Mouse (Mus musculus): ENCODE measurements at regions not wholly inside any gene's neighbourhood (a gene's known extent, or its start where the extent isn't known, plus 50 kb on each side); places are given as distances from the start of the nearest gene placed in this dataset.

DNA sequence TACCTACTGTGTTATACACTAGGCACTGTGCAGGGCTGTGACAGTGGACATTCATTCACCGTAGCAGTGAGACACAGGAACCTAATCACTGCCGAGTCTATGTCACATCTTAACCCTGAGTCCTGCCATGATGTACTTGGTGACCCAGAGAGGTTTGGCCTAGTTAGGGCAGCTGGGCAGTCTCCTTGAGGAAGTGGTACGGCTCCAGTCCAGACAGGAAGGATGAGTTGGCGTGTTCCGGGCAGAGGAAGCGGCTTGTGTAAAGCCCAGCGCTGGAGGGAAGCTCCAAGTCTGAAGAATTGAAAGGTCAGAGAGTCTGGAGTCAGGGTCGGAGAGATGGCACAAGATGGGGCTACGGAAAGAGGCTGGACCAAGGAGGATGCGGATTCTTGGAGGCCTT is 99.4 kb upstream of the Smim15 start:
- DNase-seq (ENCODE audit: low spot score in 2 of 2), result no peak

DNA sequence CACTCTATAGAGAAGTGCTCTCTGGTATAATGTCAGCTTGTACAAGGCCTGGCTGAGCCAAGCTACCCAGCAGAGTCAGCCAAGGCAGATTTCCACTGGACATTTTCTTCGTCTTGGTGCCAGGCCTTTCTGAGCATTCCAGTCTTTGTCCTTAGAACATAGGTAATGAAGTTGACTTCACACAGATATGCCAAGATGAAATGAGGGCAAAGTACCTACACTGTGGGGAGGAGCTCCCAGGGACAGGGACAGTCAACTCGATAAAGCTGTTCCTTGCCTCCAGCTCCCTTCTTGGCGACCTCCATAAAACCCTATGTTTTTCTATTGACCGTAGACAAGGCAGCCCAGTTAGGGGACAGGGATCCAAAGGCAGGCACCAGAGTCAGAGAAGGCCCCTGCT is 101.3 kb upstream of the Smim15 start:
- no peak for DNase-seq (ENCODE audit: low spot score in 2 of 2)

DNA sequence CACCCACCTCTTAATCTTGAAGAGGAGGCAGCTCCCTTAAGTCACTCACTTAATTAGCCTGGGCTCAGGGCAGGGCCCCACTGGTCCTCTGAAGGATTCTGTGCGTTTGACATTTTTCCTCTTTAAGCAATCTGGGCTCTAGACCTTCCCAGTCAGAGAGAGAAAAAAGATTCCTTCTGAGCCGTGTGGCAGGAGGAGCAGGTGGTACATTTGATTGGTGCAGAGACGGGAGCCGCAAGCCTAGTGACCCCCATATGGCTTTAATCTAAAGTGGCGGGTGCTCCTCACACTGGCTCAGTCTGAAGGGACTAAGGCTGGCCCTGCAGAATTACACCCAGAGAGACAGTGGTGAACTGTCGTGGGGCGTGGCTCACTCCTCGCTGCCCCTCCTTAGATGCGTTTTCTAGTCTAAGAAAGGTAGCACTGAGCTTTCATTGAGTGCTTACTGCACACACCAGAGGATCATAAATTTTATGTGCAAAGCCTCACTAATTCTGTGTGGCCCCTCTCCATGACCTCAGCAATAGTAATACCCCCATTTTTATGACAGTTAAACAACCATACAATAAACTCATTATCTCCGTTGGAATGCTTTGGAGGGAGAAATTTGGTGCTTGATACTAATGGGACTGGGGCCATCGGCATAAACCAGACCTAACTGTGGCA is 101.8 kb upstream of the Smim15 start:
- DNase-seq (ENCODE audit: low spot score in 2 of 2), result no peak

DNA sequence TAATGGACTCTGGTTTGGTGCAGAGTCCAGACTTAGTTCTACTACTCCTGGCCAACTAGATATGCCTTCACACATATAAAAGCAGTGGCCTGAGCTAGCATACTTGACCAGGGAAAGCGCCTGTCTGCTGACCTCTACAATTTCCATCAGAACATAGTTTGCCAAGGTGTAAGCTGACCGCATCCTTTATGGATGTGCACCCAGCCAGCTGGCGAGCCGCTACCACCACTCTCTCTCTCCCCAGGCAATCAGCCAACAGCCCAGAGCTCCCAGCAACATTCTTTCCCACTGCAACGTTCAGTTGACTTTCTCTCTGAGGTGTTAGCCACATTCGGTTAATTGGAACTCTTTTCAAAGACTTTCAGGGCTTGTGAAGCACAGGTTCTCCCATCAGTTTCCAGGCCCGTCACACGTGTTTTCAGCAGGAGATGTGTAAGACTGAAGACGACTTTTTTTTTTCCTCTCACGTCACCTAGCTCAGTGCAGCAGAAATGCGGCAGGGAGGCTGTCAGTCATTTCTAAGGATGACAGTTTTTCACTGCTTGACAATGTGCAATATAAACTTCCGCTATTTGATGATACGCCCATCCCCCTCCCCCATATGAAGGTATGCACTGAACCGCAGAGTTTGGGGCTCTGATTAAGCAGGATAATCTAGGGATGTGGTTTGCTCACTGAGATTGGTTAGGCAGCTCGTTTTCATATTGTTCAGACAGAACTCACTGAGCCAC is 104.2 kb upstream of the Smim15 start:
- no peak for DNase-seq (ENCODE audit: low spot score in 2 of 2)

DNA sequence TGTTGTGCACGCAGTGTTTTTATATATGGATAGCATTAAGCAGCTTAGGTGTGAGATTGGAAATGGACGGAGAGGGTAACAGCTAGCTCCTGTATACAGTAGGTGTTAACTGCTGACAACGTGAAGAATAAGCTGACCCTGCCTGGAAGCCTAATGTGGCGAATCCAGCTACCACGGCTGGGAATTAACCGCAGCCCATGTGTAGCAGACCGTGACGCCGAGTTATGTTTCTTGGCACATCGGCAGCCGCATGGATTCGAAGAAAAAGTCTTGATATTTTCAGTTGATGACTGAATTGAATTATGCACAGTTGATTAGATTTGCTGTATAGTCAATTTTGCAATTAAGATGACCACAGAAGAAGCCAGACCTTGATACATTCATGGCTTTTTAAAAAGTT is 108.6 kb upstream of the Smim15 start:
- DNase-seq (ENCODE audit: low spot score in 2 of 2), result no peak

DNA sequence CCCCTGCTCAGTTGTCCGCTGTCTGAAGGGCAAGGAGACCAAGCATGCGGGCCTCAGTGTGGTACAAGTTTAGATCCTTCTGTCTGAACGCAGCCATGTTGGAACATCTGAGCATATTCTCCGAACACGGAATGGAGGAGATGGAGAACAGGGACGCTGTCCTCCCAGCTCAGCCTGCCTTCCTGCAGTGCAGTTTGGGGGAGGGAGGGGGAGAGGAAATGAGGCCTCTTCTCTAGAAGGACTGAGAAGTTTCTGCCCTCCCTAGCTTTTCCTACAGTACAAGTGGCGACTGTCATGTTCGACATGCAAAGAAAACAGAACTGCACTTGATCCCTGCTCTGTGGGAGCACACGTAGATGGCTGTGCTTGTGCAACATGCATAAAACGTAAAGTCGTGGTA is 109.6 kb upstream of the Smim15 start:
- no peak for DNase-seq (ENCODE audit: low spot score in 2 of 2)

DNA sequence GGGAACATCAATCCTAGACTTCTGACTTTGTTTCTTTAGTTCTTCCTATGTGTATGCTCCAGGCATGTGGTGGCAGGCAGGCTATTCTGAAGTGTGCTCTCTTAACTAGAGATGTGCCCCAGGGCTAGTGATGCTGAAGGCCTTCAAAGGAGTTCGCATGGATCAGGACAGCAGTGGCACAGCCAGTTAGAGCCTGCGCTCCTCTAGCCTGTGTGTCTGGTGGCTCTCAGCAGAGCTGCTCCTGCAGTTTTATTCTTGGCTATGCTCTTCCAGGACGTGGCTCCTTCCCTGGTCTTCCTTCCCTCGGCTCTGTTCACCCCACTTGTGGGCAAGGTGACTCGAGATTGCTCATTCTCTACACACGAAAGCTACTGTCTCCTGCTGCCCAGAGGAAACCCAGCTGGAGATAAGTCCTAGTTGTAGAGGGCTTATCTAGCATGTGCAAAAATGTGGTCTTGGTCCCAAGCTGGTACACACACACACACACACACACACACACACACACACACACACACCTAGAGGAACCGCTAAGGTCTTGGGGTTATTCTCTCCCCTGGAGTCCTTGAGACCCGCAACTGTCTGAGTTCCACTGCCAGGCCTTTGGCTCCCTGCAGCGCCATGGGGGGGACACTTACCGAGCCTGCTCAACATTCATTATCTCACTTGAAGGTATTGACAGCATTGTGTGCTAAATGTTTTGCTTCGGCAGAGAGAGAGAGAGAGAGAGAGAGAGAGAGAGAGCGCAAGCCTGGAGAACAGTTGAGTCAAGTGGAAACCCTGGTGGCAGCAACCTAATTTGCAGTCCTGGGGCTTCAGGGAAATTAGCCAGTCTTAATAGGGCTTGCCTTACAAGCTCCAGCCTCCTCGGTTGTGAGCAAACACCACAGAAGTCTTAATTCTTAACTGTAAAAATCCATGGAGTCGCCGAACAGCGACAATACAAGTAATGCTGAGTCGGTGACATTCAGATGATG is 110.4 kb upstream of the Smim15 start:
- DNase-seq (ENCODE audit: low spot score in 2 of 2), result no peak

DNA sequence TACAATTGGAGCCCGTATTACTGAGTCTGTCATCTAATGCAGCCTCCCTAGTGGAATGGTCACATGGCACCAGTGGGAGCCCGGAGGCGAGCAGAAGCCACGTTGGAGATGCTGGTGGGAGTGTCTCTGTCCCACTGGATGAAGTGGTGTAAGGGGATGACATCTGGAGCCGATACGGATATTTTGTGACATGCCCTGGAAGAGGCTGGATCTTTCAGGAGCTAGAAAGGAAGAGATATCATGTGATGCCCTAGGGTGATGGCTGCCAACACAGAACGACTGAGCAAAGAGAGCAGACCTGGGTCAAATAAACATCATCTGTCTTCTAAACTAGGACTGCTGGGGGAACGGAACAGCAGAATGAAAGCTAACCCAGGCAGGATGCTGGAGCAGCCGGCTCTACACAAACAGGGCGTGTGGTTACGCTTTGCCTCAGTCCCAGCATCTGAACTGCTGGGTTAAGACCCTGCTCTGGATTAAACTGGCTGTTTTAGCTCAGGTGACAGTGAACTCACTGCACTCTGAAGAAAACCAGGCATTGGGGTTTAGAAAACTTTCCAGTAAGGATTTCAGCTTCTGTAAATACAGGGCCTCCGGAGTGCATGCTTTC is 111.7 kb upstream of the Smim15 start:
- no peak for DNase-seq (ENCODE audit: low spot score in 2 of 2)

DNA sequence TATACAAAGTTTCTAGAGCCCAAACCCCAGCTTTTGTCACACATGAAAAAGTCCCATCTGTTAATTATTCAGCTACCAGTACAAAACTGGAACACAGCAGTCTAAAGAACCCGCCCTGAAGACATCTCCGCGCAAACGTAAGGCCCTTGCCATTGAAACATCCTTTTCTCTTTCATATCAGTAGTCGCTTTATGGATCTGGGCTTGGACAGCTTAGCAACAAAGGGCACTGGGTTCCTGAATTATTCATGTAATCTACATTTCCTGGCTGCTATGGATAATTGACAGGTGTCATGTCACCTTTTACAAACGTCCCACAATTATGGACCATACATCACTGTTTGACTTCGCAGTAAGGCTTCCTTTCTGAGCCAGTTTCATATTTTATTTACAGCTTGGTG is 113.0 kb upstream of the Smim15 start:
- no peak for DNase-seq (ENCODE audit: low spot score in 2 of 2)

DNA sequence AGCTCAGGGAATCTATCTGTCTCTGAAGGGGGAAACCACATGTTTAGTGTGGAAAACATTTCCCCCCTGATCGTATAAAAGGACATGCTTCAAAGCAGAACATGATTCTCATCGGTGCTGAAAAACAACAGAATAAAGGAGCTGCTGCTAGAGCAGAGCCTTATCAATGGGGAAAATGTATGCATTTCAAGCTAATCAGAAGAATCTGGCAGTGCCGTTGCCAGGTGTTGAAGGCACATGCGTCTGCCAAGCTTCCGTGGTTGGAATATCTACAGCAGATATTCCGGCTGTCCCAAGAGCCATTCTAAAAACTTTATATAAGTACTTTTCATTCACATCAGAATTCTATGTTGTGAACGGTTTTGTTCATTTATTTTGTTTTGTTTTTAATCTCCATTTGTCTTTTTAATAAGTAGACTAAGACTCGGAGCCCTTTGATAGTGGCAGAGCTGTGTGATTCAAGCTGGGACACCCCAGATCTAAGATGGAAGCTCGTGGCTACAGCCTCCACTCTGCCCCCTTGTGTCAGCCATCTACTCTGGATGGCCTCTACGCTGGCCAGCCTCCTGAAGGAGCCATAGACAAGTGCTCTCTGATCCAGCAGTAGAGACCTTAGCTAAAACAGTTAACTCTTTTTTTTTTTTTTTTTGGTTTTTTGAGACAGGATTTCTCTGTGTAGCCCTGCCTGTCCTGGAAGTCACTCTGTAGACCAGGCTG is 116.6 kb upstream of the Smim15 start:
- no peak for DNase-seq (ENCODE audit: low spot score in 2 of 2)

DNA sequence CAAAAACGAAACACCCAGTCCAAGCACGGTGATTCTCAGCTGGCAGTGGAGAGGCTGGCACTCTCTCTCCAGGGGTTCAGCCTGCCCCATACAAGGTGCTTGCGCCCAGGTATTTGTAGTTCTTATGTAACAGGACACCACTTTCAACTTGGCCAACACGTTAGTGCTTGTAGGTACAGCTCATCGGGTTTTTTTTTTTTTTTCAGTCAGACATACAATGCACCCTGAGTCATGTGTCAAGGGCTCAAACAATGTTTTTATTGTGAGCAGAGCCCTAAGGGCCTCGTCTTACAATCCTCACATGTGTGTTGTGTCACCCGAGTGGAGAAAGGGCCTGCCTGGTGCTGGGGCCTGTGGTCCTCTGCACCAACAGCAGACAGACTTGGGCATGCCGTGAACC is 118.8 kb upstream of the Smim15 start:
- DNase-seq (ENCODE audit: low spot score in 2 of 2), result peak; percentile 26 to 33

DNA sequence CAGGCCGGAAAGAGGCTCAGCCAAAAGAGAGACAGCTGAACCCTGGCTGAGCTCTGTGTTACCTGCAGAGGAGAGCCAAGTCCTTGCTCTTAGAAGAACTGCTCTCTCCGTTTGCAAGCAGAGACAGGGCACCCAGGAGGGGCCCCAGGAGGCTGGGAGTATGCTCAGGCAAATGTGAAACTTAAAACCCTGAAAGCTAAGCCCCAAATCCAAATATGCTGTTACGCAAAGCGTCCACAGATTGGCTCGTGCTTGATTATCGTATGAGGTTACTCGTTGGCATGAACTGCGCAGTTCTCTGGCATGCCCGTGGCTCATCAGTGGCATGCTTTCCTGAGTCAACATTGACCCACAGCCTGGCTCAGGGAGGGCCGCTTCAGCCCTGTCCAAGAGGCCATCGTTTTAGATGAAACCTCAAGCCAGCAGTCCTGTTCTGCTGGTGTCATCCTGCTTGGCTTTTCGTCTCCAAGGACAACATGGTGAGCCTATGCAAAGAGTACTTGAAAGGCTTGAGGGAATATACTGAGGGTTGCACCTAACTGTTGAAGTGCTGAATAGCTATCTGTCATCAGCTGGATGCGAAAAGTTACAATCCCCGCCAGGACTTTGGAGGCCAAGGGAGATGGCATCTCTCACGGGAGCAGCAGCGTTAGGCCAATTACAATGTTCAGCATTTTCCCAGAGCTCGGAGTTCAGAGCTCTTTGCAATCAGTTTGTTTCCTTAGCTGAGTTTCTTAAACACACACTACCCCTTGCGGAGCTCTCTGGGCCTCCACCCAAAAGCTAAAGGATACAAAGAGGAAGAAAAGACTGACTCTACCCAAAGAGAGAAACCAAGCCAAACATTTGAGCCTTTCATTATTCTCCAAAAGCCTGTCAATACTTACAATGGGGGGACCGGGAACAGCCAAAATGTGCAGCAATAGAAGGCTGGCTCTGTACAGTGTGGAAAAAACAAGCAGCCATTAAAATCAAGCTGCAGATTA is 120.8 kb upstream of the Smim15 start:
- peak; percentile 31 to 32 for DNase-seq (ENCODE audit: low spot score in 2 of 2)

DNA sequence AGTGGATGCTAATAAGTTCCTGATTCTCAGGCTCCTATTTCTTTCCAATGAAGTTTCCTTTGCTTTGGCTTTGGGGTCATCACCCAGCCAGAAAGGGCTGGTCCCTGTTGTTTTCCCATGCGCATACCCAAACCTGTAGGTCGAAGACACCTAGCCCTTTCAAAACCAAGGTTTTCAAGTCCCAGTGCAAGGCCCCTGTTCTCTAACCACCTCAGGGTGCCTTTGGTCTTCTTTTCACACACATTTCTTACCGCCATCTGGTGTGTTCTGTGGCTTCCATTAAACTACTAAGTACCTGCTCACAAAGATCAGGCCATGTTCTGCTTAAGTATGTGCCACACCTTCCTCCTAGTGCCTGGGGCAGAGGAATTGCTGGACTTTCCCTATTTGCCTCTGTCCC is 124.8 kb upstream of the Smim15 start:
- no peak for DNase-seq (ENCODE audit: low spot score in 2 of 2)

DNA sequence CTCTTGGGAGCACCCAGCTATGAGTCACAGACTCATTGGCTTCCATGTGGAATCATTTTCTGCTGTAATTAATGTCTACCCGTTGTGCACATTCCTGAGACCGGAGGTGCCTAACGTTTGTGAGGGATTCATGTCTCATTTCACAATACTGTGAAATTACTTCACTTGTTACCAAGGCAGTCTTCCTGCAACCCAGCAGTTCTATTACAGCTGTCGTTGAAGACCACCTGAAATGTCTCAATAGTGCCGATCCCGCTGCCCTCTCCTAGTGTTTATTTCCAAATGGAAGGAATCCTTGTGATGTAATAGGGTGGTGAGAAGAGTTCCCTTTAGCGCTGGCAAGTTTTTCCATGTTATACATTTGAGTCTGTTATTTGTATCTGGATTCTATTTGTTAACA is 125.8 kb upstream of the Smim15 start:
- no peak for DNase-seq (ENCODE audit: low spot score in 2 of 2)

DNA sequence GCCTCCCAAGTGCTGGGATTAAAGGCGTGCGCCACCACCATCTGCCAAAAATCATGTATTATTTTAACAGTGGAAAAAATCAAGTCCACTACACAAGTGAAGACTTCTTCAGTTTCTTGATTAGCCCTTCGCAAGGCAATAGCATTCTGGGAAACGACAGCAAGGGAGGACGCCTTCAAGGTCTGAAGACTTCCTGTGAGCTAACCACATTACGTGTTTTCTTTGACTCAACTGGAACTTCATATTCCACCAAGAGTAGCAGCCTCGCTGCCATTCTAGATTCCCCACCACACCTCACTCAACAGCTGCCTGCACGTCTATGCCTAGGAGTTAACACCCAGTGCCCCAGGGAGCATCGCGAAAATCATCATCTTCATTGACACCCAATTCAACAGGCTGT is 126.2 kb upstream of the Smim15 start:
- no peak for DNase-seq (ENCODE audit: low spot score in 2 of 2)

DNA sequence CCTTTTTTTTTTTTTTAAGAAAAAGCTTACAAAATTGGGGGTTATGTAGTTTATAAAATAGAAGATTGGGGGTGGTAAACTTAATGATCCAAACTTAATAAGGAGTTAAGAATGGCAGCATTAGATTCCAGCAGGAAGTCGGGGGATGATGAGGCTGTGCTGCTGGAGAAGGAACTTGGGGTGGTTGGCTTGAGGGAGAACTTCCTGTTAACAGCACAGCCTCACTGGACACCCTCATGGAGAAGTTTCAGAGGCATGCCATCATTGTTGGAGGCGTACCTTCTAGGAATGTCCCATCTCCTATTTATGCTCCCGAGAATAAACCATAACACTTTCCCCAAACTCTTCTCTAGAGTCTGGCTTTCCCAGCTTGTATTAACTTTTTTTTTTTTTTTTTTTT is 126.7 kb upstream of the Smim15 start:
- DNase-seq (ENCODE audit: low spot score in 2 of 2), result no peak

DNA sequence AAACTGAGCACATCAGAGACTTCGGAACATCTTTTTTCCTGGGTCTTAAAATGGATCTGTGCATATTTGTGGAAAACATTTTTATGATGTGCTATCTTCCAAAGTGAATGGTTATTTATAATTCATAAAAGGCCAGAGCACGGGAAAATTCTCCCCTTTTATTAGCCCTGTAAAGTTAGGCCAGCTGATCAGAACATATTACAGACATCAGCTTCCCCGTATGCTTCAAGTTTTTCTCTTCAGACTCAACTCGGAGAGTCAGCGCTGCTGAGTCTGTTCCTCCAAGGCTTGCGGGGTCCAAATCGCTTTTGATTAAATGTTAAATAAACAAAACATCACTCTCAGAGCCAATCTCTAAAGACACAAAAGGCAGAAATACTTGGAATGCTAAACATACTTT is 134.1 kb upstream of the Smim15 start:
- no peak for DNase-seq (ENCODE audit: low spot score in 2 of 2)

DNA sequence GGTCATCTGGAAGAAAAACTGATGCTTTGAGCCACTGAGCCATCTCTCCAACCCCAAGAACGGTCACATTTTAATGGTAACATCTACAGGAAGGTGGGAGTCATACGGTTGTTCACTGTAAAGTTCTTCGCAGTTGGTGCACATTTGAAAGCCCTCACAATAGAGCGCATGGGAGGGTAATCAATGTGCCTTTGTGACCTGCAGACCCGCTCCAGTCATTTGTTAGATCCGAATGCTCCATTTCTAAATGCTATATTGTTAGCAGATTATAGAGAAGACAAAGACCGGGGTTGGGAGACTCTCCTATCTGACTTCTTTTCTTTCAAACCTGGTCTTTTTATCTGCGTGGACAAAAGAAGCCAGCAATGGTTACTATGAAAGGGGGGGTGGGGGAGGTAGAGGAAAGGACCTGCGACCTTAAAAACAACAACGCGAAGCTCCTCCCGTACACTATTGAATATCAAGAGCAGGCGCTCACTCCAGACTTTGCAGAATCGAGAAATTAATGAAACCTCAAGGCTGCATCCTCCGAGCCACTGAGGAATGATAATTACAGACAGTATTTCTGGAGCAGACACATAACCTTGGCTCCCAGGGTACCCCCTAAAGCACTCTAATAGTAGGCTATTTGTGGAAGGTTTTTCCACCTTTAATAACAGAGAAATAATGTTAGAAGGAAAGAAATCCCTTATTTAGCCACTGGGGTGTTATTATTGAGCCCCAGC is 134.7 kb upstream of the Smim15 start:
- no peak for DNase-seq (ENCODE audit: low spot score in 2 of 2)

DNA sequence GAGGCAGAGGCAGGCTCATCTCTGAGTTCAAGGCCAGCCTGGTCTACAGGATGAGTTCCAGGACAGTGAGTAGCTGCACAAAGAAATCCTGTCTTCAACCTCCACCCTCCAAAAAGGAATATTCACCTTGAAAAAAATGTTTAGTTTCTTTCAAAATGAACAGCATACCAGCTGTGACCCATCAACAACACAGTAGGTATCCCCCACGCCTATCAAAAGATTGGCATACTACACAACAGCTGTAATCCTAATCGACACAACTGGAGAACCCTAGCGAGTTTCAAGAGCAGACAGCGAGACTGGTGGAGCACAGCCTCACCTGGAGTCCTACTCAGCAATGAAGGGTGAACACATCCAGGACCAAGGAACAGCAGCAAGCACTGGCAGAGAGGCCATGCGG is 136.3 kb upstream of the Smim15 start:
- no peak for DNase-seq (ENCODE audit: low spot score in 2 of 2)

DNA sequence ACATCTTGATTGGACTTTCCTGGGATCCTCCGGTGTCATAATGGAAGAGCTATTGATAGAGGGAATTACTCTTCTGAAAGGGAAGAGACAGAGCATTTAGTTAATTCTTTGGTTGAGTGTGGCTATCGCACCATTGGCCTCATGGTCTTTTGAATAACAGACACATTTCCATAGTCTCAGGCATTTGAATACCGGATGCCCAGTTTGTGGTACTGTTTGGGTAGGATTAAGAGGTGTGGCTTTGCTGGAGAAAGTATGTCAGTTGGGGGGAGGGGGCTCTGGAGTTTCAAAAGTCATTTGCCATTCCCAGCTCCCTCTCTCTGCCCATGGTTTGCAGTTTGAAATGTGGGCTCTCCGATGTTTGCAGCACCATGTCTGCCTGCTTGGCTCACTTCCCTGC is 139.4 kb upstream of the Smim15 start:
- no peak for DNase-seq (ENCODE audit: low spot score in 2 of 2)

Measured in urinary bladder, adult 18-20 months (tissue).